Comparison of ENCODE assay signal across 8 mouse cellular contexts in the genomic region with DNA sequence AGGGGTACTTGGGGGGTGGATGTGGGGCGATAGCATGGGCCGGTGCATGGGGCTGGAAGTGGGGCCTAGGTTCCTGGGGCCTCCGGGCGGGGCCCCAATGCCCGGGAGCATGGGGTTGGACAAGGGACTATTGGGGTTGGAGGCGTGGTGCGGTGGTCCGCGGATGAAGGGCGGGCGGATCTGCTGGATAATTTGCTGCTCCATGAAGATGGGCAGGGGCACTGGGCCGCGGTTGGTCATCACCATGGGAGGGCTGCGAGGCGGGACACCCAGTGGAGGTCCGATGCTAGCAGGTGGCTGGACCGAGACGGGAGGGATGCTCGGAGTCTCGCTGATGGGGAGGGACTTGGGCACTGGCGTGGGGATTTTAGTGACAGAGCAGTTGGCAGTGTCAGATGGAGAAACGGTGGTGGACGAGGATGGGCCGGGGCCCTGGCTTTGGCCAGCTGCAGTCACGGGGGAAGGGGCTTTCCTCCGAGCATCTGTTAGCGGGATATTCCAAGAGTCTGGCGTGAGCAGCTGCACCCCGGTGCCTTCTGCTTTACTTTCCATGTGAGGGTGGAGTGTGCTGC.
A peak's percentile ranks its signal among the peaks of the same experiment; 100 is the strongest.
DNase-seq lines count a peak whose midpoint lies in the region; ATAC-seq and TF ChIP-seq lines count a peak whose summit lies in the region.

No protein-coding gene starts in this region.

- no peaks in the 10 kb centered on the region for H3K36me3 ChIP-seq in lung, embryonic 14.5 days (ENCODE audit: insufficient read depth)
- H3K36me3 ChIP-seq in embryonic facial prominence, embryonic 15.5 days, result no peaks in the 10 kb centered on the region
- no peaks in the 10 kb centered on the region for H3K36me3 ChIP-seq in liver, embryonic 12.5 days
- H3K36me3 ChIP-seq in stomach, postnatal 0 days (ENCODE audit: control insufficient read depth, insufficient read depth, low read length), result no peaks in the 10 kb centered on the region

- H3K27me3 ChIP-seq in lung, embryonic 14.5 days (ENCODE audit: insufficient read depth, low read length), result peaks cover 45% of the 10 kb centered on the region
- H3K27me3 ChIP-seq in embryonic facial prominence, embryonic 15.5 days, result peaks cover 33% of the 10 kb centered on the region
- peaks cover 83% of the 10 kb centered on the region for H3K27me3 ChIP-seq in liver, embryonic 12.5 days (replicated peaks)
- peaks cover 6% of the 10 kb centered on the region; the same call in 1 of the 2 replicates for H3K27me3 ChIP-seq in stomach, postnatal 0 days (ENCODE audit: control insufficient read depth, insufficient read depth, low read length)

- 3% methylated on average over 29 of the region's 29 CpGs for WGBS in lung, embryonic 14.5 days
- WGBS in embryonic facial prominence, embryonic 15.5 days, result 16% methylated on average over 28 of the region's 29 CpGs
- 7% methylated on average over 29 of the region's 29 CpGs for WGBS in liver, embryonic 12.5 days (ENCODE audit: insufficient replicate concordance)
- 25% methylated on average over 28 of the region's 29 CpGs for WGBS in stomach, postnatal 0 days

- no peaks in the 10 kb centered on the region for H3K9me3 ChIP-seq in lung, embryonic 14.5 days (ENCODE audit: low read depth, low read length)
- no peaks in the 10 kb centered on the region for H3K9me3 ChIP-seq in embryonic facial prominence, embryonic 15.5 days (replicated peaks)
- H3K9me3 ChIP-seq in liver, embryonic 12.5 days (replicated peaks), result no peaks in the 10 kb centered on the region
- H3K9me3 ChIP-seq in stomach, postnatal 0 days (ENCODE audit: control insufficient read depth, low read length), result no peaks in the 10 kb centered on the region

- peak overlapping the region; percentile 55 for H3K4me3 ChIP-seq in lung, embryonic 14.5 days (ENCODE audit: low read depth, low read length)
- H3K4me3 ChIP-seq in embryonic facial prominence, embryonic 15.5 days (replicated peaks), result peak overlapping the region; percentile 55
- peak overlapping the region; percentile 51 for H3K4me3 ChIP-seq in liver, embryonic 12.5 days
- H3K4me3 ChIP-seq in stomach, postnatal 0 days (ENCODE audit: low read depth, low read length), result peak overlapping the region; percentile 54

- H3K4me2 ChIP-seq in lung, embryonic 14.5 days, result peak overlapping the region; percentile 94
- H3K4me2 ChIP-seq in embryonic facial prominence, embryonic 15.5 days (replicated peaks), result peak overlapping the region; percentile 97
- peak overlapping the region; percentile 69 for H3K4me2 ChIP-seq in liver, embryonic 12.5 days
- peak overlapping the region; percentile 94 for H3K4me2 ChIP-seq in stomach, postnatal 0 days (replicated peaks; ENCODE audit: low read depth)

- 0 out of 2 replicates have a peak, but pooled peaks cover 2% of the 10 kb centered on the region for H3K4me1 ChIP-seq in lung, embryonic 14.5 days (ENCODE audit: insufficient read depth)
- peaks cover 16% of the 10 kb centered on the region for H3K4me1 ChIP-seq in embryonic facial prominence, embryonic 15.5 days
- H3K4me1 ChIP-seq in liver, embryonic 12.5 days, result 0 out of 2 replicates have a peak, but pooled peaks cover 12% of the 10 kb centered on the region
- H3K4me1 ChIP-seq in stomach, postnatal 0 days (replicated peaks; ENCODE audit: control insufficient read depth, insufficient read depth), result peaks cover 7% of the 10 kb centered on the region

- no peak for TF ChIP-seq EP300 in stomach, postnatal 0 days (optimal IDR thresholded peaks at IDR 0.05)

- ATAC-seq in lung, embryonic 14.5 days (ENCODE audit: insufficient read depth), result peak; percentile 36; the same call in 1 of the 2 replicates
- ATAC-seq in embryonic facial prominence, embryonic 15.5 days (ENCODE audit: insufficient number of reproducible peaks, low FRiP score, low TSS enrichment, low read depth), result peak; percentile 49; the same call in 1 of the 2 replicates
- ATAC-seq in liver, embryonic 12.5 days, result no peak
- ATAC-seq in stomach, postnatal 0 days (ENCODE audit: low FRiP score, low TSS enrichment), result no peak
- no peak for ATAC-seq in CD4-positive, CD25-positive, alpha-beta regulatory T cell, adult 4 months

- H3K9ac ChIP-seq in lung, embryonic 14.5 days, result no peak overlapping the region
- no peak overlapping the region; the same call in 1 of the 2 replicates for H3K9ac ChIP-seq in embryonic facial prominence, embryonic 15.5 days
- H3K9ac ChIP-seq in liver, embryonic 12.5 days, result no peak overlapping the region
- H3K9ac ChIP-seq in stomach, postnatal 0 days (ENCODE audit: low read length), result no peak overlapping the region

- H3K27ac ChIP-seq in lung, embryonic 14.5 days (ENCODE audit: low read depth), result no peak overlapping the region
- H3K27ac ChIP-seq in embryonic facial prominence, embryonic 15.5 days (replicated peaks), result no peak overlapping the region
- no peak overlapping the region for H3K27ac ChIP-seq in liver, embryonic 12.5 days
- H3K27ac ChIP-seq in stomach, postnatal 0 days (replicated peaks), result no peak overlapping the region

- no peak for TF ChIP-seq CTCF in lung, embryonic 14.5 days (IDR thresholded peaks at IDR 0.05; ENCODE audit: low read depth)
- no peak for TF ChIP-seq CTCF in stomach, postnatal 0 days (IDR thresholded peaks at IDR 0.05; ENCODE audit: low read depth)

- DNase-seq in lung, embryonic 14.5 days, result no peak
- no peak for DNase-seq in lung, adult 18-20 months
- no peak for DNase-seq in stomach, postnatal 0 days (ENCODE audit: low spot score)
- DNase-seq in B cell, adult 2 months, result no peak
- no peak for DNase-seq in adrenal gland, adult 8-10 months

Comparison
In these comparisons a context has a peak if more than half of its experiments do, and no peak if none do; other contexts are left out.
1. ATAC-seq: peak in lung, embryonic 14.5 days (single experiment) and embryonic facial prominence, embryonic 15.5 days (single experiment); none in liver, embryonic 12.5 days (single experiment), stomach, postnatal 0 days (single experiment) and CD4-positive, CD25-positive, alpha-beta regulatory T cell, adult 4 months (single experiment).
2. Peak in every context shown above with its lines, with median percentiles within 50 percentile points of each other: H3K4me2 ChIP-seq and H3K4me3 ChIP-seq.